Mouse (Mus musculus) adrenal gland, postnatal 14 days (tissue): ENCODE results near the gene Il7r. TPM values are rescaled to one million over a fixed set of nuclear protein-coding genes. Genes with fewer than 3 reads are reported as not detected.
"Not testable (repeated sequence)": the region's sequence is repeated elsewhere in the genome, so short reads cannot be mapped to it uniquely, and the experiment has no call there.

Source experiments
- DNase-seq: peaks from one replicate; pipeline ENCODE4 v3.0.0; 2021; ENCODE audit warnings: mixed read lengths
- long read RNA-seq, 2 experiments: library from polyadenylated mRNA; stranded (forward); transcript quantifications; one replicate each; pipeline ENCODE4 v2.0.0; 2021
- total RNA-seq: library from RNA; stranded (reverse); gene quantifications from 2 replicates; pipeline ENCODE4 v1.2.3, GENCODE M21; 2021

Gene Il7r
- total RNA-seq: 1.3 and 10.8 TPM in 2 replicates
- long read RNA-seq, experiment 1: 0 reads
- long read RNA-seq, experiment 2: 0 reads

- DNase-seq: no peak
Observed at GRCm38 (mm10) chr15:9530076-9530475, at the start of gene Il7r. Gene Il7r, minus strand, starts transcription at chr15:9530176.

GRCm38 (mm10) chr15:9577303-9577702 lies 47.3 kb upstream of the Il7r start:
- peak; percentile 31 for DNase-seq

- no peak for DNase-seq
Observed at GRCm38 (mm10) chr15:9574796-9575195, 44.8 kb upstream of the Il7r start.

- DNase-seq: peak; percentile 89
Observed at GRCm38 (mm10) chr15:9573361-9573760, 43.4 kb upstream of the Il7r start.

GRCm38 (mm10) chr15:9572664-9573063 lies 42.7 kb upstream of the Il7r start:
- DNase-seq: no peak

GRCm38 (mm10) chr15:9571896-9572295 lies 41.9 kb upstream of the Il7r start:
- no peak for DNase-seq

GRCm38 (mm10) chr15:9567316-9567715 lies 37.3 kb upstream of the Il7r start:
- DNase-seq: no peak

- DNase-seq: peak; percentile 79
Observed at GRCm38 (mm10) chr15:9565396-9565795, 35.4 kb upstream of the Il7r start.

- no peak for DNase-seq
Observed at GRCm38 (mm10) chr15:9564156-9564555, 34.2 kb upstream of the Il7r start.

- not testable (repeated sequence) for DNase-seq
Observed at GRCm38 (mm10) chr15:9557264-9557663, 27.3 kb upstream of the Il7r start.

GRCm38 (mm10) chr15:9548951-9549350 lies 19.0 kb upstream of the Il7r start:
- no peak for DNase-seq

- DNase-seq: no peak
Observed at GRCm38 (mm10) chr15:9535200-9535599, 5.2 kb upstream of the Il7r start.

GRCm38 (mm10) chr15:9533356-9533902 lies 3.5 kb upstream of the Il7r start:
- no peak for DNase-seq

GRCm38 (mm10) chr15:9529646-9530045 lies 330 bp downstream of the Il7r start:
- no peak for DNase-seq

GRCm38 (mm10) chr15:9528186-9528935 lies 1.6 kb downstream of the Il7r start:
- peak; percentile 12 for DNase-seq

- no peak for DNase-seq
Observed at GRCm38 (mm10) chr15:9526412-9526811, 3.6 kb downstream of the Il7r start.

GRCm38 (mm10) chr15:9524907-9525306 lies 5.1 kb downstream of the Il7r start:
- DNase-seq: no peak

- DNase-seq: peak; percentile 7
Observed at GRCm38 (mm10) chr15:9523956-9524355, 6.0 kb downstream of the Il7r start.

- DNase-seq: no peak
Observed at GRCm38 (mm10) chr15:9523059-9523458, 6.9 kb downstream of the Il7r start.

- DNase-seq: no peak
Observed at GRCm38 (mm10) chr15:9492077-9492476, 37.9 kb downstream of the Il7r start.

- DNase-seq: no peak
Observed at GRCm38 (mm10) chr15:9489417-9490118, 40.4 kb downstream of the Il7r start.

- DNase-seq: no peak
Observed at GRCm38 (mm10) chr15:9473188-9473587, 56.8 kb downstream of the Il7r start.

- DNase-seq: no peak
Observed at GRCm38 (mm10) chr15:9472618-9473017, 57.4 kb downstream of the Il7r start.
